Mouse (Mus musculus): ENCODE measurements at regions not wholly inside any gene's neighbourhood (a gene's known extent, or its start where the extent isn't known, plus 50 kb on each side); places are given as distances from the start of the nearest gene placed in this dataset.

DNA sequence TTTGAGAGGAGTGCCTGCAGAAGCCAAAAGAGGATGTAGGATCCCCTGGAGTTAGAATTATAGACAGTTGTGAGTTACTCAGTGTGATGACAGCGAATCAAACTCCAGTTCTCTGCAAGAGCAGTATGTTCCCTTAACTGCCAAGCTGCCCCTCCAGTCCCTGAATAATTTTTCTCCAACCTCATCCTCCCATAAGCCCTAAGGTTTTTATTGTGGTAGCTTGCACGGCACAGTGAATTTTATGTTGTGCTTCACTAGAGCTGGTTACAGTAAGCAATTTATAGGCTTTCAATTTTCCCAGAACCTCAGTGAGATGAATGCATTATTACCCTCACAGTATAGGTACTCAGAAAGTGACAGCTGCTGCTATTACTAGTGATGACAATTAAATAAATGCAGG, 933.1 kb upstream of the A1bg start:
- 65% methylated on average over 2 of the region's 2 CpGs for WGBS
- no peaks in the 10 kb centered on the region for H3K4me1 ChIP-seq
- no peak for ATAC-seq (ENCODE audit: insufficient number of reproducible peaks, low FRiP score, low TSS enrichment, low read depth)

DNA sequence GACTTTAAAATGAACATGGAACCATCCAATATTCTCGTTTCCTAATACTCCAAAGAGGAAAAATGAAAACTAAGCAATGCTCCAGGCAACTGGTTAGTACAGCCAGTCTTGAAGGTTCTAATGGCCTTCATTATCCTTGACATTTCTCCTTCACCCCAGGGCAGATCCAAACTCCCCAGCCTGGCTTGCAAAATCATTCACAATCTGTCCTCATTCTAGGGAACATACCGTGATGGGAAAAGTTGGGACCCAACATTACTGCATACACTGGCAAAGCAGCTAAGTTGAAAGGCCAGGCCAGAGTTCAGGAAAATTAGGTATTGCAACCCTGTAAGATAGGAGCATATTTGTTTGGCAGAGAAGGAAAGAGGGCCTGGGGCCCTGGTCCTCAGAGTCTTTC, 889.9 kb upstream of the A1bg start:
- H3K27me3 ChIP-seq, result no peaks in the 10 kb centered on the region
- H3K4me3 ChIP-seq (replicated peaks), result no peak overlapping the region
- H3K27ac ChIP-seq (replicated peaks), result no peak overlapping the region
- no peak for ATAC-seq (ENCODE audit: insufficient number of reproducible peaks, low FRiP score, low TSS enrichment, low read depth)
- H3K36me3 ChIP-seq, result no peaks in the 10 kb centered on the region
- WGBS, result 71% methylated on average over 2 of the region's 2 CpGs
- H3K9me3 ChIP-seq (replicated peaks), result no peaks in the 10 kb centered on the region
- H3K4me1 ChIP-seq, result no peaks in the 10 kb centered on the region
- H3K9ac ChIP-seq, result no peak overlapping the region
- H3K4me2 ChIP-seq (replicated peaks), result no peak overlapping the region

More for the DNA sequence above, 933.1 kb upstream of the A1bg start:
- Histone ChIP-seq H3K4me3 (replicated peaks) (no peak overlapping the region), H3K27ac (replicated peaks) (no peak overlapping the region), H3K36me3 (no peaks in the 10 kb centered on the region), H3K27me3 (no peaks in the 10 kb centered on the region), H3K9me3 (replicated peaks) (no peaks in the 10 kb centered on the region), H3K9ac (no peak overlapping the region), H3K4me2 (replicated peaks) (no peak overlapping the region)

DNA sequence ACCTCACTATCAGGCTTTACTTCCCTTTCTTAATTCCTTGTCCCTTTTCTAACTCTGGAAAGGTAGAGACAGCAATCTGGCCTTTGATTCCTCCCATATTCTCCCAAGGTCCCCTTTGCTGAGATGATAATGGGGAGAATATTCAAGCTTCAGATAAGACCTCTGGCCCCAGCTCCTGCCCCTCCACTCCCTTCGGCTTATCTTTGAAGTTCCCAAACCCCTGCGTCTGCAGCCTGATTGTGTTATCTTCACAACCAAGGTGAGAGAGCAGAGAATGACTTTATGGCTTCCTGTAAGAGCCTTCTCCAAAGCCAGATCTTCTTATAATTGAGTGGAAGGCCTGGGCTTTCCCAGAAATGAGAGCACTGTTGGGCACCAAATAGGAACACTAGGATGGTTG, 882.6 kb upstream of the A1bg start:
- Histone ChIP-seq H3K27me3 (no peaks in the 10 kb centered on the region), H3K9ac (no peak overlapping the region), H3K4me2 (replicated peaks) (no peak overlapping the region), H3K27ac (replicated peaks) (no peak overlapping the region), H3K36me3 (no peaks in the 10 kb centered on the region), H3K4me1 (no peaks in the 10 kb centered on the region), H3K4me3 (replicated peaks) (no peak overlapping the region), H3K9me3 (replicated peaks) (no peaks in the 10 kb centered on the region)
- no peak for ATAC-seq (ENCODE audit: insufficient number of reproducible peaks, low FRiP score, low TSS enrichment, low read depth)
- 83% methylated on average over 2 of the region's 2 CpGs for WGBS

DNA sequence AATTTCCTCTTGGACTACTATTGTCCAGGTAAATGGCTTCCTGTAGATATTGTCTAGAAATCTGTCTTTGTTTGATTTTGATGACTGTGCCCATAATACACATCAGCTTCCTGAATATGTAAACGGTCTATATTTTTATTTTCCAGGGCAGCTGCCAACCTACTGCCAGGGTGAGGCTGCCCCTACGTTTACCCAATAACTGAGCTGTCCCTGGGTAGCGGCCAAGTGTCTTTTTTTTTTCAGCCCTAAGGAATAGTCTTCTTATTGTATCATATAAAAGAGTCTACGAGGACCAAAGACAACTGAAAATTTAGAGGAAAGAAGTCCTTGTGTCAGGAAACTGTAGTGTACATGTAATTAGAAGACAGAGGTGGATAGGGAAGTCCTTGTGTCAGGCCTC, 877.3 kb upstream of the A1bg start:
- Histone ChIP-seq H3K27me3 (no peaks in the 10 kb centered on the region), H3K36me3 (no peaks in the 10 kb centered on the region), H3K4me2 (replicated peaks) (no peak overlapping the region), H3K9me3 (replicated peaks) (no peaks in the 10 kb centered on the region), H3K4me1 (no peaks in the 10 kb centered on the region), H3K4me3 (replicated peaks) (no peak overlapping the region), H3K9ac (no peak overlapping the region), H3K27ac (replicated peaks) (no peak overlapping the region)
- no peak for ATAC-seq (ENCODE audit: insufficient number of reproducible peaks, low FRiP score, low TSS enrichment, low read depth)
- WGBS, result 68% methylated on average over 4 of the region's 4 CpGs

DNA sequence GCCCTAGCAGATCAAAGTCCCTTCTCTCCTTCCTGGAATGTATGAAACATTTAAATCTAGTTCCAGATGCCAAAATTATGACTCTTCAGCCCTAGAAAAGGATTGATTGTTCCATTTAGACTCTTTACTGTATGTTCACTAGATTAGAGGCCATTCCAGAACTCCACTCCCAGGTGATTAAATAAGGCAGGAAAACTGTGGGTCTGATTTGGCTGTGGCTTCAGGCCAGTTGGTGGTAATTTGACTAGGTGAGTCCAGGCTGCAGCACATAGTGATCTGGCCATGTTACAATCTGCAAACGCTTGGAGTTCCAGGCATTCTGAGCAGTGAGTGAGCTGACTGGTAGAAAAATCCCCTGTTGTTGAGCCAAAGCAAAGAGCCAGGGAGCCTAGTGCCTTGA, 875.0 kb upstream of the A1bg start:
- no peaks in the 10 kb centered on the region for H3K27me3 ChIP-seq
- WGBS, result 35% methylated on average over 1 of the region's 1 CpGs
- H3K4me3 ChIP-seq (replicated peaks), result no peak overlapping the region
- no peak overlapping the region for H3K27ac ChIP-seq (replicated peaks)
- H3K4me1 ChIP-seq, result no peaks in the 10 kb centered on the region
- no peak overlapping the region for H3K4me2 ChIP-seq (replicated peaks)
- H3K9me3 ChIP-seq (replicated peaks), result no peaks in the 10 kb centered on the region
- no peaks in the 10 kb centered on the region for H3K36me3 ChIP-seq
- H3K9ac ChIP-seq, result no peak overlapping the region
- ATAC-seq (ENCODE audit: insufficient number of reproducible peaks, low FRiP score, low TSS enrichment, low read depth), result no peak

DNA sequence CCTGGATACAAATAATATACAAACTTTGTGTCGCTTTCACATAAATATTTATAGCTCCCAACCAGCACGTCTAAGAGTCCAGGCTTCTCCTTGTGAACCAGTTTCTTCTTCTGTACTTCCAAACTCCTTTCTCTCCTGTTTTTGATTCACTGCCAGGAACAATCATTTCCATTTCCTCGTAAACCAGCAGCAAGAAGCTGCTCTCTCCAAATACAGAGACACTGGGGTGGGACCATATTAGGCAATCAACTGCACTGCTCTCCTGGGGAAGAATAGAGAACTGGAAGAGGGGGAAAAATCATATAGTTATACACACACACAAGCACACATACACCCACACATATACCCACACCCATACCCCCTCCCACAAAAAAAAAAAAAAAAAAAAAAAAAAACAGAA, 871.7 kb upstream of the A1bg start:
- Histone ChIP-seq H3K4me1 (no peaks in the 10 kb centered on the region), H3K9me3 (replicated peaks) (no peaks in the 10 kb centered on the region), H3K4me2 (replicated peaks) (no peak overlapping the region), H3K36me3 (no peaks in the 10 kb centered on the region), H3K4me3 (replicated peaks) (no peak overlapping the region), H3K27me3 (no peaks in the 10 kb centered on the region), H3K9ac (no peak overlapping the region), H3K27ac (replicated peaks) (no peak overlapping the region)
- ATAC-seq (ENCODE audit: insufficient number of reproducible peaks, low FRiP score, low TSS enrichment, low read depth), result no peak
- 51% methylated on average over 3 of the region's 3 CpGs for WGBS

DNA sequence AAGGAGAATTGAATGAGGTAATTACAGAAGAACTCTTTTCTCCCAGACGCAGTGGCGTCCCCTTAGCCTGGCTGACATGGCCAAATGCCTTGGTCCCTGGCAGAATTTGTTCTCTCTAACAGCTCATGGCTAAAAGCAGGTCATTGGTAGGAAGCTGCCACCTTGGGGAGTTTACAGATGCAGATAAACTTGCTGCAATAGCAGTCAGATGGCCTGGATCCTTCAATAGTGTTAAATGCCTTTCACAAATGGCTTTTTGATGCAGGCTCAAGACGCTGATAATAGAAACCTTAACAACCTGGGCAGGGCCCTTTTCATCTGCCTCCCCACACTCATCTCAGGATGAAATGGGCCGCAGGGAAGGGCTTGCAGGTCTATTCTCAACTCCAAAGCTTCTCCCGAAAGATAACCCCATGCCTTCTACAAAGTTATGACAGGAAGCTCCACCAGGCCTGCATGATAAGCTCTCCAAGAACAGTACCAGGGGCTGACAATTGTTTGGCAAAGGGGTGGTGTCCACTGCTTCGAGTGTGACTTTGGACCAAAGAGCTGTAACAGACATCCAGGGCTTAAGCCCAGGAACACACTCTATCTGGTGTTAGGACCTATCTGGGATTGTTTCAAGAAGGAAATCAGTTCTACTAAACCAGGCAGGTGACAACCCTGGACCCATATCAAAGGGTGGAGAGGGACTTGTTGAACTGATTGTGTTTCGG, 867.2 kb upstream of the A1bg start:
- H3K27me3 ChIP-seq, result no peaks in the 10 kb centered on the region
- 85% methylated on average over 7 of the region's 7 CpGs for WGBS
- no peak overlapping the region for H3K4me2 ChIP-seq (replicated peaks)
- no peaks in the 10 kb centered on the region for H3K9me3 ChIP-seq (replicated peaks)
- H3K4me1 ChIP-seq, result no peaks in the 10 kb centered on the region
- no peaks in the 10 kb centered on the region for H3K36me3 ChIP-seq
- H3K9ac ChIP-seq, result no peak overlapping the region
- no peak overlapping the region for H3K27ac ChIP-seq (replicated peaks)
- no peak for ATAC-seq (ENCODE audit: insufficient number of reproducible peaks, low FRiP score, low TSS enrichment, low read depth)
- H3K4me3 ChIP-seq (replicated peaks), result no peak overlapping the region

DNA sequence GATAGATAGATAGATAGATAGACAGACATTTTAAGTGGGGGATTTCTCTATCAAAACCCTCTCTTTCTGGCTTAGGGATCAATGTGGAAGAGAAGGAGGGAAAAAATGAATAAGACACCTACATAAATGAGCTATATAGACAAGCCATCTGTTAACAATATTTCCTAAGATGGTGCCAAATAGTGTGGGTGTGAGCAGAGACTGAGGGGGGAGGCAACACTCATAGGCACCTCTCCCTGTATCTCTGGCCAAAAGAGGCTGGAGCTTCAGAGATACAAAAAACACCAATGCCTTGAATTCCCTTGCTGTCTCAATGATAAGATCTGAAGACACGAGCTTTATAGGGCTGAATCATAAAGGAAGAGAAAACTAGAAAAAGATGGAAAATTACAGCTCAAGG, 864.2 kb upstream of the A1bg start:
- Histone ChIP-seq H3K4me2 (replicated peaks) (no peak overlapping the region), H3K4me3 (replicated peaks) (no peak overlapping the region), H3K9ac (no peak overlapping the region), H3K4me1 (no peaks in the 10 kb centered on the region), H3K9me3 (replicated peaks) (no peaks in the 10 kb centered on the region), H3K27ac (replicated peaks) (no peak overlapping the region), H3K27me3 (no peaks in the 10 kb centered on the region), H3K36me3 (no peaks in the 10 kb centered on the region)
- ATAC-seq (ENCODE audit: insufficient number of reproducible peaks, low FRiP score, low TSS enrichment, low read depth), result no peak
- WGBS, result 66% methylated on average over 1 of the region's 1 CpGs

DNA sequence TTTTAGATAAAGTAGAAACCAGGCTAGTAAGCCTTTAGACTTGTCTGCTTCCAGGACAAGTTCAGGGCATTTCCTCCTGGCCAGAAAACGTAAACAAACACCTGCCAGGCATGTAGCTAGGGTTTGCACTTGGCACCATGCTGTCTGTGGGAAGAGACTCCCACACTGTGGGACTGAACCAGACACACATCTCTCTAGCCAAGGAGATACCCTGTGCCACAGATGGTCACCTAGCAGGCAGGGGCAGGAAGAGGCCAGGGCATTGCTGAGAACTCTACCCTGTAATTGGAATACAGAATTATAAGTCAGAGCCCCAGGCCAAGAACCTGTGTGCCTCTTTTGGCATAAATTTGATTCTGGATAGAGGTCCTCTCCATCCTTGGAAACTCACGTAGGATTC, 858.7 kb upstream of the A1bg start:
- Histone ChIP-seq H3K27ac (replicated peaks) (no peak overlapping the region), H3K4me1 (no peaks in the 10 kb centered on the region), H3K4me2 (replicated peaks) (no peak overlapping the region), H3K4me3 (replicated peaks) (no peak overlapping the region), H3K36me3 (no peaks in the 10 kb centered on the region), H3K27me3 (no peaks in the 10 kb centered on the region), H3K9ac (no peak overlapping the region), H3K9me3 (replicated peaks) (no peaks in the 10 kb centered on the region)
- WGBS, result 78% methylated on average over 2 of the region's 2 CpGs
- no peak for ATAC-seq (ENCODE audit: insufficient number of reproducible peaks, low FRiP score, low TSS enrichment, low read depth)

DNA sequence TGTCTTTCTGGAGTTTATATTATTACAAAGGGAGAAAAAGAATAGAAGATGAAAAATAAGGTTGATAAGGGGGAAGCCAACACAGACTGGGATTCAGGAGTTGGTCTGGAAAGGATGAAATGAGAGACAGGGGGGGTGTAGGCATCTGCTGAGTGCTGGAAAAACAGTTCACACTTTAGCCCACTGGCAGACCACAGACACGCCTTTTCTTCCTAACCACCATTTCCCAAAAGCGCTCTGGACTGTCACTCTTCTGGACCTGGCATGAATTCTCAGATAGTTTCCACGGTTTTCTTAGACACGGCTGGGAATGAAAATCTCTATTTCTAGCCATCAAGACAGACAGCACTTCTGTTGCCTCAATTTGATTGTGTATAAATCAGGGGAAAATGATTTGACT, 850.2 kb upstream of the A1bg start:
- Histone ChIP-seq H3K27ac (replicated peaks) (no peak overlapping the region), H3K27me3 (no peaks in the 10 kb centered on the region), H3K9me3 (replicated peaks) (no peaks in the 10 kb centered on the region), H3K36me3 (no peaks in the 10 kb centered on the region), H3K9ac (no peak overlapping the region), H3K4me1 (peaks cover 7% of the 10 kb centered on the region), H3K4me2 (replicated peaks) (no peak overlapping the region), H3K4me3 (replicated peaks) (no peak overlapping the region)
- WGBS, result 76% methylated on average over 4 of the region's 4 CpGs
- no peak for ATAC-seq (ENCODE audit: insufficient number of reproducible peaks, low FRiP score, low TSS enrichment, low read depth)

DNA sequence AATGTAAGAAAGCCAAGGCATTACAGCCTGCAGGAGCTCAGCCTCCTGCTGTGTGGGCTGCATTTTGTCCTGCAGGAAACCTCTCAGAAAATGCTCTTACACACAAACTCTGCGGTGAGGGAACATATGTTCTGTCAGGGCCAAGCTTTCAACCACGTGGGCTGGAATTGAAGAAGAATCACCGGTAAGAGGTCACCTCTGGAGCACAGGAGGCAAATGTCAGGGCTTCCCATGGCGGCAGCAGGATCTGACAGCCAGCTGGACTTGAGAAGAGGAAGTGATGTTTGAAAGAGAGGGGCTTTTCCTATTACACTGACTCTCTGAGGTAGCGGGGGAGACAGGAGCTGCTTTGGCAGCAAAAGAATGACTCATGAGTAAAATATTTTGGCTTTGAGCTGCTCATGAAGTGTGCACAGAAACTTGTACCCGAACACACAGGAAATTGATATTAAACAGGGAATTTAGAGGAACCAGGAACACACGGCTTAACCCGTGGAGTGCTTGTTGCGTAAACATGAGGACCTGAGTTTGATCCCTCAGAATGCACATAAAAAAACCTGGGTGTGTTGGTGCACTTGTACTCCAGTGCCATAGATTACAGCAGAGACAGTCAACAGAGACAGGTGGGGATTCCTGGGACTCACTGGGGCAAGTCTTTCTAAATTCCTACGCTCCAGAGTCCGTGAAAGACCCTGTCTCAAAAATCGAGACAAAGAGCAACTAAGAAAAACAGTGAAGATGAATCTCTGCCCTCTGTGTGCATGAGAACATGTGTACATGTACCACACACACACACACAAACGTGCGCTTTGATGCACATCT, 848.1 kb upstream of the A1bg start:
- H3K4me2 ChIP-seq (replicated peaks), result no peak overlapping the region; the same call in 1 of the 2 replicates
- H3K4me1 ChIP-seq, result peaks cover 11% of the 10 kb centered on the region
- 41% methylated on average over 14 of the region's 14 CpGs for WGBS
- H3K36me3 ChIP-seq, result no peaks in the 10 kb centered on the region
- H3K9me3 ChIP-seq (replicated peaks), result no peaks in the 10 kb centered on the region
- no peak overlapping the region for H3K4me3 ChIP-seq (replicated peaks)
- no peaks in the 10 kb centered on the region for H3K27me3 ChIP-seq
- no peak overlapping the region for H3K27ac ChIP-seq (replicated peaks)
- ATAC-seq (ENCODE audit: insufficient number of reproducible peaks, low FRiP score, low TSS enrichment, low read depth), result 0 out of 2 replicates have a peak, but pooled peaks have one; percentile 24
- no peak overlapping the region for H3K9ac ChIP-seq
